Mouse (Mus musculus): ENCODE data around the gene Pole.

GRCm38 (mm10) chr5:110338792-110339191, 52.7 kb downstream of the Pole start:
- TF ChIP-seq CTCF (IDR thresholded peaks at IDR 0.05; ENCODE audit: low read depth, low read length) (no peak), POLR2A (IDR thresholded peaks at IDR 0.05; ENCODE audit: borderline replicate concordance, low read depth, low read length) (no peak)

Measured in bone marrow macrophage, adult 2 months (primary cell).